8 mouse cellular contexts compared by ENCODE assay signal in genomic region chr13:58126862-58127765, GRCm38 (mm10). TPM values are rescaled to one million over a fixed set of nuclear protein-coding genes. Genes with fewer than 3 reads are reported as not detected.
A peak's percentile ranks its signal among the peaks of the same experiment; 100 is the strongest.
DNase-seq lines count a peak whose midpoint lies in the region; ATAC-seq and TF ChIP-seq lines count a peak whose summit lies in the region.

No protein-coding gene starts in this region.

- TF ChIP-seq CTCF in ES-Bruce4 (IDR thresholded peaks at IDR 0.05; ENCODE audit: low read depth, low read length), result no peak

- no peak for TF ChIP-seq POLR2A in ES-Bruce4 (IDR thresholded peaks at IDR 0.05; ENCODE audit: insufficient read depth, low read length)

- H3K27me3 ChIP-seq in kidney, embryonic 14.5 days (ENCODE audit: control insufficient read depth, insufficient read depth, low read length), result no peaks in the 10 kb centered on the region
- H3K27me3 ChIP-seq in ES-Bruce4 (ENCODE audit: control insufficient read depth, insufficient read depth, low read length, poor library complexity, severe bottlenecking), result no peaks in the 10 kb centered on the region
- H3K27me3 ChIP-seq in intestine, embryonic 15.5 days (replicated peaks), result no peaks in the 10 kb centered on the region

- DNase-seq in kidney, postnatal 14 days, result no peak
- peak; percentile 42 for DNase-seq in c-Kit-negative CD71-positive TER-119-positive erythroid progenitor cells, embryonic 14.5 days (ENCODE audit: low read depth, low spot score)
- DNase-seq in naive thymus-derived CD4-positive, alpha-beta T cell, adult 2 months (ENCODE audit: low read depth), result peak; percentile 47
- DNase-seq in left cerebral cortex, adult 8-10 months (ENCODE audit: low spot score in 2 of 2), result no peak

- peak overlapping the region; percentile 96 for H3K4me3 ChIP-seq in kidney, embryonic 14.5 days (ENCODE audit: low read length)
- H3K4me3 ChIP-seq in ES-Bruce4 (ENCODE audit: low read depth, low read length), result peak overlapping the region; percentile 95
- peak overlapping the region; percentile 90 for H3K4me3 ChIP-seq in intestine, embryonic 15.5 days (replicated peaks)

- H3K9me3 ChIP-seq in kidney, embryonic 14.5 days (ENCODE audit: control insufficient read depth, low read length), result no peaks in the 10 kb centered on the region
- H3K9me3 ChIP-seq in ES-Bruce4 (replicated peaks; ENCODE audit: control insufficient read depth, insufficient read depth, low read length, poor library complexity, severe bottlenecking), result no peaks in the 10 kb centered on the region
- H3K9me3 ChIP-seq in intestine, embryonic 15.5 days, result no peaks in the 10 kb centered on the region

- H3K9ac ChIP-seq in kidney, embryonic 14.5 days (ENCODE audit: low read depth, low read length), result peak overlapping the region; percentile 99
- peak overlapping the region; percentile 95 for H3K9ac ChIP-seq in ES-Bruce4 (ENCODE audit: low read depth, poor library complexity, severe bottlenecking)
- H3K9ac ChIP-seq in intestine, embryonic 15.5 days, result peak overlapping the region; percentile 99

- no peak for TF ChIP-seq EP300 in ES-Bruce4 (IDR thresholded peaks at IDR 0.05; ENCODE audit: insufficient read depth, low read depth, low read length)

- WGBS in kidney, embryonic 14.5 days, result under 1% methylated on average over 56 of the region's 92 CpGs
- under 1% methylated on average over 63 of the region's 92 CpGs for WGBS in intestine, embryonic 15.5 days

- ATAC-seq in kidney, embryonic 14.5 days (ENCODE audit: low FRiP score, low TSS enrichment), result no peak
- ATAC-seq in intestine, embryonic 15.5 days, result no peak
- no peak for ATAC-seq in granulocyte monocyte progenitor cell, adult 5-6 weeks (replicated peaks; ENCODE audit: poor library complexity, severe bottlenecking)

- H3K27ac ChIP-seq in kidney, embryonic 14.5 days (ENCODE audit: low read depth, low read length), result peak overlapping the region; percentile 99
- peak overlapping the region; percentile 81 for H3K27ac ChIP-seq in ES-Bruce4 (ENCODE audit: insufficient read depth, low read length)
- peak overlapping the region; percentile 98 for H3K27ac ChIP-seq in intestine, embryonic 15.5 days

- H3K36me3 ChIP-seq in kidney, embryonic 14.5 days (ENCODE audit: control insufficient read depth, insufficient read depth, low read length), result peaks cover 19% of the 10 kb centered on the region; the same call in 1 of the 2 replicates
- H3K36me3 ChIP-seq in ES-Bruce4 (ENCODE audit: control insufficient read depth, insufficient read depth, low read length, poor library complexity, severe bottlenecking), result peaks cover 17% of the 10 kb centered on the region
- no peaks in the 10 kb centered on the region for H3K36me3 ChIP-seq in intestine, embryonic 15.5 days

- peak overlapping the region; percentile 67 for H3K4me2 ChIP-seq in kidney, embryonic 14.5 days (replicated peaks; ENCODE audit: low read depth, low read length)
- H3K4me2 ChIP-seq in intestine, embryonic 15.5 days (replicated peaks), result peak overlapping the region; percentile 65

- H3K4me1 ChIP-seq in kidney, embryonic 14.5 days (ENCODE audit: control insufficient read depth, insufficient read depth, low read length), result peaks cover 29% of the 10 kb centered on the region
- H3K4me1 ChIP-seq in ES-Bruce4 (ENCODE audit: control insufficient read depth, insufficient read depth, low read length), result no peaks in the 10 kb centered on the region
- peaks cover 24% of the 10 kb centered on the region for H3K4me1 ChIP-seq in intestine, embryonic 15.5 days (replicated peaks)

RNA-seq across cellular contexts. Expression of gene Hnrnpa0, which starts 1.2 kb away (rescaled TPM):
- 55.5 and 103 TPM in 2 replicates for polyA plus RNA-seq in kidney, embryonic 14.5 days (2014; fragmentation: Nextera tagmentation; extraction: Ambion mirVana)
- 166 and 181 TPM in 2 replicates for polyA plus RNA-seq in ES-Bruce4 (2011; ENCODE audit: insufficient read depth, insufficient read length, low read depth, missing spikeins)
- polyA plus RNA-seq in intestine, embryonic 15.5 days (2015; fragmentation: Nextera tagmentation; extraction: Ambion mirVana), result 28.2 and 36.2 TPM in 2 replicates
- total RNA-seq in left cerebral cortex, adult 8-10 months (2022), result 100 to 1,000 TPM; 113 to 127 (median 121) TPM
- total RNA-seq in granulocyte monocyte progenitor cell, adult 5-6 weeks (2014; fragmentation: Nextera tagmentation), result 112 and 130 TPM in 2 replicates
- 77.9 and 83.8 TPM in 2 replicates for total RNA-seq in granulocyte monocyte progenitor cell, adult 5-6 weeks (2017)

RNA-seq across cellular contexts. Expression of gene Klhl3, which starts 13.7 kb away (rescaled TPM):
- 4.1 and 6.0 TPM in 2 replicates for polyA plus RNA-seq in kidney, embryonic 14.5 days (2014; fragmentation: Nextera tagmentation; extraction: Ambion mirVana)
- polyA plus RNA-seq in ES-Bruce4 (2011; ENCODE audit: insufficient read depth, insufficient read length, low read depth, missing spikeins), result 0.25 and 0.30 TPM in 2 replicates
- 2.6 and 2.8 TPM in 2 replicates for polyA plus RNA-seq in intestine, embryonic 15.5 days (2015; fragmentation: Nextera tagmentation; extraction: Ambion mirVana)
- 10 to 100 TPM; 24.6 to 30.1 (median 26.5) TPM for total RNA-seq in left cerebral cortex, adult 8-10 months (2022)
- 7.4 and 7.8 TPM in 2 replicates for total RNA-seq in granulocyte monocyte progenitor cell, adult 5-6 weeks (2014; fragmentation: Nextera tagmentation)
- total RNA-seq in granulocyte monocyte progenitor cell, adult 5-6 weeks (2017), result 4.1 and 4.9 TPM in 2 replicates

RNA-seq across cellular contexts. Expression of gene Idnk, which starts 30.3 kb away (rescaled TPM):
- 33.4 and 41.8 TPM in 2 replicates for polyA plus RNA-seq in kidney, embryonic 14.5 days (2014; fragmentation: Nextera tagmentation; extraction: Ambion mirVana)
- polyA plus RNA-seq in ES-Bruce4 (2011; ENCODE audit: insufficient read depth, insufficient read length, low read depth, missing spikeins), result 25.1 and 28.9 TPM in 2 replicates
- polyA plus RNA-seq in intestine, embryonic 15.5 days (2015; fragmentation: Nextera tagmentation; extraction: Ambion mirVana), result 43.0 and 44.0 TPM in 2 replicates
- total RNA-seq in left cerebral cortex, adult 8-10 months (2022), result 10 to 100 TPM; 25.9 to 29.9 (median 28.5) TPM
- total RNA-seq in granulocyte monocyte progenitor cell, adult 5-6 weeks (2014; fragmentation: Nextera tagmentation), result 44.7 and 45.9 TPM in 2 replicates
- 41.6 and 44.6 TPM in 2 replicates for total RNA-seq in granulocyte monocyte progenitor cell, adult 5-6 weeks (2017)

Comparison
In these comparisons a context has a peak if more than half of its experiments do, and no peak if none do; other contexts are left out.
1. DNase-seq: peak in c-Kit-negative CD71-positive TER-119-positive erythroid progenitor cells, embryonic 14.5 days (single experiment) and naive thymus-derived CD4-positive, alpha-beta T cell, adult 2 months (single experiment); none in kidney, postnatal 14 days (single experiment) and left cerebral cortex, adult 8-10 months (0 of 2).
2. Peak in every context shown above with its lines, with median percentiles within 50 percentile points of each other: H3K27ac ChIP-seq, H3K4me3 ChIP-seq and H3K9ac ChIP-seq.